Mouse (Mus musculus) retina, adult 2 months (tissue): ENCODE results near the gene Zg16.
"Not testable (repeated sequence)": the region's sequence is repeated elsewhere in the genome, so short reads cannot be mapped to it uniquely, and the experiment has no call there.

Experiments used
- DNase-seq: peaks from one replicate; pipeline ENCODE4 v3.0.0-alpha.2; 2012; ENCODE audit warnings: low read depth, low spot score

Gene Zg16

GRCm38 (mm10) chr7:127087278-127088010 lies at the start of gene Zg16:
TSS of gene Zg16 (minus strand) at chr7:127087328.
- DNase-seq: not testable (repeated sequence)

DNA sequence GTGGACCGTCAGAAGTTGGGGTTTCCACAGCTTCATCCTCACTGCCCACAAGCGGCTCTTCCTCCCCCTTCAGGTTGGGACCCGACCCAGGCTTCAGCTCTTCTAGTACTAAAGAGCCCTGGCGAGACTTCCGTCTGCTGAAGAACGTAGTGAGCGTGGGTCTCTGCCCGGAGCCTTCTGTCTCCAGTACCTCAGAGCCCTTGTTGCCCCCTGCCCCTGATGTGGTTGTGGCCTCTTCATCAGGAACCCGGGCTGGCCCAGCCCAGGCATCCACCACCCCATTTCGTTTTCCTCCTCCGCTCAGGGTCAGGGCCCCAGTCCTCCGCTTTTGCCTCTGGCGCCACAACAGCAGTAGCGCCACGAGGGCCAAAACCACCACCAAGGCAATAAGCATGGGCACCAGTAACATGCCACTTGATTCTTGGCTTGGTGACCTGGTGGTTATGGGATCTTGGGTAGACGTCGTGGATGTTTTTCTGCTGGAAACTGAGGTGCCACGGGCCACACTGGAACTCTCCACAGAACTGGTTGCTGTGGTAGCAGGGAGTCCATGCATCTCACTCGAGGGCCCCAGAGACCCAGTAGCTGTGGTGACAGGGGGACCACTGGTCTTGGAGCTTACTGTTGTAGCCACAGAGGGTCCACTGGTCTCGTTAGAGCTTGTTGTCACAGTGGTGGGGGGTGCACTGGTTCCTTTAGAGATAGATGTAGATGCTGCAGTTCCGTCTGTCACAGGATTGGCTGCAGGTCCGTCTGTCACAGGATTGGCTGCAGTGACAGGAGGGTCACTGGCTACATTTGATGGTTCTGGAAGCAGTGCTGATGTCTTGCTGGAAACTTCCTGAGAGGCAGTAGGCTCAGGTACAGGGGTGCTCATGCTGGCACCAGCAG lies 49.3 kb upstream of the Zg16 start:
- DNase-seq: no peak

- DNase-seq: no peak
These were observed 47.8 kb upstream of the Zg16 start for GRCm38 (mm10) chr7:127134821-127135447.

DNA sequence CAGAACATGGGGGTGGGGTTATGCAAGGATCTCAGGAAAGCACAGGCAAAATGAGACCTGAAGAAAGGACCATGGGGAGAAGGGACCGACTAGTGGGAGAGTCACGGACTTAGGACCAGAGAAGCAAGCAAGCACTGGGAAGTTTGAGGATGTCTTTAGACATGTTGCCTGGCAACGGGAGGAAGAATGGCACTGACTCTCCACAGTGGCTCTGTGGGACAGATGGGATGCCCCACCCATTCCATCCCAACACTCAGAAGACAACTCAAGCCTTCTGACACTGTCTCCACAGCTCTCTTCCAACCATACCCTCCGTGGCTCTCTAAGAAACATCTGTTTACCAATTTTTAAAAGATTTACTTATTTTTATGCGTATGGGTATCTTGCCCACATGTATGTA lies 46.0 kb upstream of the Zg16 start:
- no peak for DNase-seq

GRCm38 (mm10) chr7:127129638-127130037 lies 42.5 kb upstream of the Zg16 start:
- DNase-seq: no peak

DNA sequence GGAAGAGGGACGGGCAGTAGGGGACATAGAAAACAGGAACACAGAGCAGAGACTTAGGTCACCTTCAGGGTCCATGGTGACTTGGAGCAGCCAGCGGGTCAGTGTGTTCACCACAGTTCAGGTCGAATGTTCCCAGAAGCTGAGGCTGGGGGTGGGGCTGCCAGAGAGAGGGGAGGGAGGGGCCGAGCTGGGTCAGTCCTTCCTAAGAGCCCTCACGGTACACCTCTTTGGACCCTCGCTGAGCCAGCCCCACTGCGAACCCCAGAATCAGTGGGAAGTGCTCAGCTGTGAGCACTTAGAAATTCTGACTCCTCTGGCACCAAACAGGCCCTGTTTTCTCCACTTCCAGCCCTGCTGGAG lies 34.8 kb upstream of the Zg16 start, which contains the start of gene Qprt:
TSS of gene Qprt (minus strand) at position 316 of the 360 bp plus-strand sequence.
- no peak for DNase-seq

- no peak for DNase-seq
These were observed 34.2 kb upstream of the Zg16 start for GRCm38 (mm10) chr7:127121061-127121910.

- DNase-seq: no peak
These were observed 31.7 kb upstream of the Zg16 start for GRCm38 (mm10) chr7:127118671-127119445.

GRCm38 (mm10) chr7:127117948-127118347 lies 30.8 kb upstream of the Zg16 start:
- DNase-seq: no peak

DNA sequence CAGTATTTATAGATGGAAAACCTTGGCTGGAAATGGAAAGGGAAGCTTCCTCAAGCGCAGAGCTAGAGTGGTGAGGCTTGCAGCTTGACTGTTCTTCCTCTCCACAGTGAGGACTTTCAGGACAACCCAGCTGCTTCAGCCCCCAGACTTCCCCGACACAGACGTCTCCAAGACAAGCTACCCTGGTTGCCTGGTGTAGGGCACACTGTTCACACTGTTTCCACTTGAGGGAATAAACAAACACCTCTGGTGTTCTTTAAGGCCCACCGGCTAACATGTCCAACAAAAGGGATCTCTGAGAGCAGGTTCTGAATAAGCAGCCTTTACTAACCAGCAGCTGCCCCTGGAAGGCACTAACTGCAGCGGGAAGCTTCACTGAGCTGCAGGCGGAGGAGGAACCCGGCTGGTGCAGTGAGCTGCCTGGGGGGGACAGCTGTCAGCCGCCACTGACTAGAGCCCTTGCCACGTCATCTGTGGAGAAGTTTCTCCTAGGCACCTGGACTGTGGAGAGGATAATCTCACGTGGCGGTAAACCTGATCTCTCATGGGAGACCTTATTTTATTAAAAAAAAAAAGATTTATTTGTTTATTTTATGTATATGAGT lies 29.3 kb upstream of the Zg16 start:
- no peak for DNase-seq

DNA sequence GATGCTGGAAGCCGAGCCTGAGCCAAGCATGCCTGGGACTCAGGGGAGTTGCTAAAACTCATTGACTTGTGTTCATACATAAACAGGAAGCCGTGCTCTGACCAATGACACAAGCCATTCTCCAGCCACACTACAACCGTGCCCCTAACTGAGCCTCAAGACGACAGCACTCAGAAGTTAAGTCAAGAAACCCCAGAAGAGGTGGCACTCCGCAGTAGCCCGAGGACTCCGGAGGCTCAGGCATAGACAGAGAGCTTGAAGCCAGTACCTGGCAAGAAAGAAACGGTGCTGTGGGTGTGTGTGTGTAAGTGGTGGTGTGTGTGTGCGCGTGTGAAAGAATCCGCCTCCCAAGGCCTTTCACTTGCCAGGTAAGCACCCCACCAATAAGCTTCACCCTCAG lies 27.8 kb upstream of the Zg16 start:
- DNase-seq: no peak

GRCm38 (mm10) chr7:127113614-127114259 lies 26.6 kb upstream of the Zg16 start:
- no peak for DNase-seq

DNA sequence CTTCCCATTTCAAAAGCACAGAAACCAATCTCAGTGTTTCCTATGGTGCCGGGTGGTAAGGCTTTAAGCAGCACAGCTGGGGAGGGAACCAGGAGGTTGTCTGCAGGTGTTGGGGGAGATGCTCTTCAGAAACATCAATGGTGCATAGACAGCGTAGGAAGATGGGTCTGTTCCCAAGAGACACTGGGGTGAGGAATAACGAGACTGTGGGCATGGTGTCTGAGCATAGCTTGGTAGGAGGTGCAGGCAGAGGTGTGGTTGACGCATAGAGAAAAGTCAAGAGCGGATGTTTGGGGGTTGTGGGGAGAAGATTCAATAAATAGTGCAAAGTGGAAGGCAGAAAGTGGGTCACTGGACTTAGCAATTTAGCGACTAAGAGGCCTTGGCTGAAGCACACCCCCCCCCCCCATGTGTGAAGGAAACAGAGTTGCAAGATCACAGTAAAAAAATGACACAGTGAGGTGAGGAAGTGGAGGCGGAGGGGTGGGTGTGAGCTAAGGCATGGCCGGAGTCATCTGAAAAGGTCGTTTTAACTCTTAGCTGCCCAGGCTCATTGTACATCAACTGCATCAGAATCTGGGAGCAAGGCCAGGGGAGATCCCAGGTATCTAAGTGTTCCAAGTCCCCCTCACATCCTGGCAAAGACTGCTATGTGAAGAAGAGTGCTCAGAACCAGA lies 25.9 kb upstream of the Zg16 start:
- no peak for DNase-seq

DNA sequence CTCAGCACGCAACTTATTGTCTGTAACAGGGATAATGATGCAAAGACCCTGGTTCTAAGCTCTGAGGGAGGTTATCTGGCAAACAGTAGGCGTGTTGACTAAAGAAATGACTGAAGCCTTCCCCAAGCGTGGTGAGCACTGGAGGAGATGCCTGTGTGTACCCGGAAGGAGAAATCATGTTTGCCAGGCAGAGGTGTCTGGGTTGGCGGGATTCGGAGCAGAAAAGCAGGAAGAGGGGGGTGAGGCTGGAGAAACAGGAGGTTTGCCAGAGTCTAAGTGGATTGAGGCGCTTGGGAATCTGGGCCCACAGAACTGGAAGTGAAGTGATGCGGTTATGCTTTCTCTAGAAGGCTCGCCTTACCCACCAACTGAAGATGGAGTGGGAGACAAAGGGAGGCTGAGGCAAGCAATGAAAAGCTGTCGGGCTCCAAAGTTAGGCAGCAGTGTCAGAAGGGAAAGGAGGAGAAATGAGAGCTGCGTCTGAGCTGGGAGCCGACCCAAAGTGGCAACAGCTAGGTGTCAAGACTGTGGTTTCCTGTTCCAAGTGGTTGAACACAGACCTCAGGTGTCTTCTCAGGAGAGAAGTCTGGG lies 25.2 kb upstream of the Zg16 start:
- DNase-seq: no peak

DNA sequence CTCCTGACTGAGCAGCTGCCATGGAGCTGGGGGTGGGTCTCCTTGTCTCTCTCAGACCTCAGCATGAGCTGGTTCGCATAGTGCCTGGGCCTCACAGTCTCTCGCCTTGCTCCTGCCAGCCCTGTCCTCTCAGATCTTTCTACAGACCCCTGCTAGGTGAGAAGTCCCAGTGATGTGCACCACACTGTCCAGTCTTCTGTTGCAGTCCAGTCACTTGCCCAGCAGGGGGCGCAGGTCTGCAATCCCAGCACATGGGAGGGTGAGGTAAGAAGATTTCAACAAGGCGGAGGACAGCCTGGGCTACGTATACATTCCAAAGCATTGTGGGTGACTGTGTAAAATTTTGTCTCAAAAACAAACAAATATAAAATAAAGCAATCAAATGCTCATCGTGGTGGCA lies 24.3 kb upstream of the Zg16 start:
- DNase-seq: peak; percentile 43

- peak; percentile 65 for DNase-seq
These were observed 23.3 kb upstream of the Zg16 start for GRCm38 (mm10) chr7:127110239-127111007.

DNA sequence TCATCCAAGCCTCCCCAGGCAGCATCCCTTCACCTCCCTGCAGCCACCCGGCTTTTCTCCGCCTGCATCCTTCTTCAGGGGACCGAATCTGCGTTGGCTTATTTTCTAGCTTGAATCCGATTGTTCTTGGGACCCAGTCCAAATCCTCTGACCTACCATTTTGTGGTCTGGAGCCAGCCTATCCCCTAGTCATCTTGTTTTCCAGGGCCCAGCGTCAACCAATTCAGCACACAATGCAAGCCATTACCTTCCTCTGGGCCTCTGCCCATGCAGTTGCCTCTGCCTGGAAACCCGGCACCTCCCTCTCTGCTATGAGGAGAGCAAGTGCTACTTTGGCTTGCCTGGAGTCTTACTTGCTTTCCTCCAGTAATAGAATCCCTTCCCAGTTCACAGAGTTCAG lies 18.4 kb upstream of the Zg16 start:
- no peak for DNase-seq
